ENCODE assay signal across 8 mouse cellular contexts in genomic region chr2:5451654-5452053, GRCm38 (mm10).
DNase-seq lines count a peak whose midpoint lies in the region; TF ChIP-seq lines count a peak whose summit lies in the region.
"Had no signal": no experiment of that assay in that cellular context is flagged by ENCODE, and none has a peak within 500 bp of the region (broad histone marks: within the 10 kb centered on the region; RNA-seq: fewer than 3 reads in every experiment).

No protein-coding gene starts in this region.

- H3K4me3 ChIP-seq in ES-E14 (ENCODE audit: insufficient read depth in 1 of 2, low read depth in 1 of 2, low read length in 2 of 2, poor library complexity in 1 of 2, severe bottlenecking in 1 of 2), result no peak overlapping the region
- H3K4me3 ChIP-seq: embryonic facial prominence, embryonic 15.5 days had no signal

- no peak overlapping the region for H3K27ac ChIP-seq in ES-E14 (ENCODE audit: insufficient read depth, low read depth, low read length, poor library complexity, severe bottlenecking)
- H3K27ac ChIP-seq: embryonic facial prominence, embryonic 15.5 days had no signal

- no peaks in the 10 kb centered on the region for H3K4me1 ChIP-seq in ES-E14 (ENCODE audit: control insufficient read depth in 2 of 2, insufficient read depth in 2 of 2, low read length in 2 of 2, poor library complexity in 1 of 2)

- in situ Hi-C loops in ES-E14 (cut with MboI; ENCODE audit: low sequenced_read_pairs in 2 of 2, unreplicated experiment in 2 of 2), result no loop called here

- no peaks in the 10 kb centered on the region for H3K9me3 ChIP-seq in ES-E14 (ENCODE audit: control insufficient read depth, insufficient read depth, low read depth, low read length)
- H3K9me3 ChIP-seq: embryonic facial prominence, embryonic 15.5 days had no signal

- H3K9ac ChIP-seq in ES-E14 (ENCODE audit: insufficient read depth, low read depth, low read length, poor library complexity, severe bottlenecking), result no peak overlapping the region
- H3K9ac ChIP-seq: embryonic facial prominence, embryonic 15.5 days had no signal

- H3K36me3 ChIP-seq in ES-E14 (ENCODE audit: control insufficient read depth, insufficient read depth, low read length, poor library complexity, severe bottlenecking), result no peaks in the 10 kb centered on the region
- H3K36me3 ChIP-seq: embryonic facial prominence, embryonic 15.5 days had no signal

- peak; percentile 34 for DNase-seq in kidney, adult 9 months
- DNase-seq in kidney, adult 18-20 months, result no peak
- DNase-seq in CD4-positive helper T cell, adult 2 months (ENCODE audit: low read depth, low spot score), result peak; percentile 40
- DNase-seq in ES-E14 (ENCODE audit: low read depth, low spot score), result no peak
- peak; percentile 16 for DNase-seq in forelimb bud, embryonic 11.5 days (ENCODE audit: low read depth, low spot score)
- DNase-seq in spleen, postnatal 14 days (ENCODE audit: low spot score in 2 of 2), result no peak
- no peak for DNase-seq in frontal cortex, postnatal 10 days (ENCODE audit: low spot score in 2 of 2)

TF ChIP-seq in ES-E14, 5 proteins besides CTCF, POLR2A, EP300 and RAD21:
- TF ChIP-seq ZNF384 (IDR thresholded peaks at IDR 0.05; ENCODE audit: low read depth, low read length) (no peak), HCFC1 (IDR thresholded peaks at IDR 0.05; ENCODE audit: borderline replicate concordance, insufficient read depth, low read length) (no peak), ZC3H11A (IDR thresholded peaks at IDR 0.05; ENCODE audit: borderline replicate concordance, low read depth, low read length) (0 out of 2 replicates have a peak, but pooled peaks have one; percentile 18), MAFK (IDR thresholded peaks at IDR 0.05; ENCODE audit: insufficient read depth, low read depth, low read length) (no peak)
TF ChIP-seq in ES-E14: peak in this region for 1.

Comparison
In these comparisons a context has a peak if more than half of its experiments do, and no peak if none do; other contexts are left out.
1. DNase-seq: peak in kidney, adult 9 months (single experiment), CD4-positive helper T cell, adult 2 months (single experiment) and forelimb bud, embryonic 11.5 days (single experiment); none in kidney, adult 18-20 months (single experiment), ES-E14 (single experiment), spleen, postnatal 14 days (0 of 2) and frontal cortex, postnatal 10 days (0 of 2).